In genomic region chr13:55277203-55277602, GRCm38 (mm10) we compare ENCODE assay signal across 28 mouse cellular contexts. TPM values are rescaled to one million over a fixed set of nuclear protein-coding genes. Genes with fewer than 3 reads are reported as not detected.
A peak's percentile ranks its signal among the peaks of the same experiment; 100 is the strongest.
DNase-seq lines count a peak whose midpoint lies in the region; ATAC-seq and TF ChIP-seq lines count a peak whose summit lies in the region.
"Had no signal": no experiment of that assay in that cellular context is flagged by ENCODE, and none has a peak within 500 bp of the region (broad histone marks: within the 10 kb centered on the region; RNA-seq: fewer than 3 reads in every experiment).

No protein-coding gene starts in this region.

- H3K27ac ChIP-seq in gastrocnemius, adult 2 months, result no peak overlapping the region
- no peak overlapping the region for H3K27ac ChIP-seq in CH12.LX (ENCODE audit: insufficient read depth, low read depth)
- H3K27ac ChIP-seq in embryonic facial prominence, embryonic 11.5 days (replicated peaks; ENCODE audit: low read depth, low read length), result no peak overlapping the region
- H3K27ac ChIP-seq in hindbrain, embryonic 12.5 days, result no peak overlapping the region
- H3K27ac ChIP-seq: forebrain, embryonic 13.5 days; hindbrain, embryonic 10.5 days; kidney, embryonic 15.5 days; liver, embryonic 15.5 days; midbrain, embryonic 13.5 days; neural tube, embryonic 13.5 days; stomach, embryonic 15.5 days had no signal

- TF ChIP-seq POLR2A in CH12.LX (IDR thresholded peaks at IDR 0.05; ENCODE audit: low read depth, low read length), result no peak

- H3K79me2 ChIP-seq in CH12.LX (replicated peaks; ENCODE audit: control insufficient read depth, extremely low read depth, insufficient read depth, poor library complexity, severe bottlenecking), result no peaks in the 10 kb centered on the region; the same call in 1 of the 2 replicates

- dilution Hi-C loops in CH12.LX (cut with MboI; ENCODE audit: extremely low pct_ligation_motif_present, extremely low pct_unique_long_range_greater_than_20kb, low sequenced_read_pairs), result no loop called here

- no peak for TF ChIP-seq CTCF in gastrocnemius, adult 2 months (IDR thresholded peaks at IDR 0.05)
- TF ChIP-seq CTCF in CH12.LX (conservative IDR thresholded peaks at IDR 0.05 in 1 of 2, IDR thresholded peaks at IDR 0.05 in 1 of 2; ENCODE audit: low read depth in 2 of 2, low read length in 2 of 2), result no peak

- no peaks in the 10 kb centered on the region; a peak in 1 of 4 replicates for H3K4me1 ChIP-seq in CH12.LX (ENCODE audit: control insufficient read depth in 1 of 2, insufficient read depth in 2 of 2)
- no peaks in the 10 kb centered on the region for H3K4me1 ChIP-seq in embryonic facial prominence, embryonic 11.5 days (ENCODE audit: control insufficient read depth, insufficient read depth, low read length)
- H3K4me1 ChIP-seq in hindbrain, embryonic 12.5 days, result no peaks in the 10 kb centered on the region
- H3K4me1 ChIP-seq: forebrain, embryonic 13.5 days; hindbrain, embryonic 10.5 days; kidney, embryonic 15.5 days; liver, embryonic 15.5 days; midbrain, embryonic 13.5 days; neural tube, embryonic 13.5 days; stomach, embryonic 15.5 days had no signal

- no peak for TF ChIP-seq EP300 in CH12.LX (IDR thresholded peaks at IDR 0.05; ENCODE audit: low read length)

- intact Hi-C loops in gastrocnemius, adult 2 months (cut with DNase I), result no loop called here

- WGBS in embryonic facial prominence, embryonic 11.5 days, result 76% methylated on average over 5 of the region's 5 CpGs
- WGBS in hindbrain, embryonic 12.5 days, result 86% methylated on average over 5 of the region's 5 CpGs

- ATAC-seq in embryonic facial prominence, embryonic 11.5 days (replicated peaks; ENCODE audit: insufficient number of reproducible peaks, low FRiP score, low TSS enrichment, low read depth), result no peak
- no peak for ATAC-seq in hindbrain, embryonic 12.5 days (ENCODE audit: low FRiP score)
- ATAC-seq: forebrain, embryonic 13.5 days; hindbrain, embryonic 16.5 days; midbrain, embryonic 13.5 days; Patski had no signal

- DNase-seq in gastrocnemius, adult 2 months, result peak; percentile 21
- DNase-seq in gastrocnemius, postnatal 10 days, result no peak
- peak; percentile 24 for DNase-seq in CH12.LX (ENCODE audit: extremely low read depth)
- DNase-seq in MN1 (ENCODE audit: low spot score), result peak; percentile 11
- peak; percentile 49 for DNase-seq in embryonic facial prominence, embryonic 11.5 days (ENCODE audit: low spot score)
- DNase-seq in lung, adult 18-20 months, result no peak
- no peak for DNase-seq in adrenal gland, postnatal 25 days
- DNase-seq: adrenal gland, adult 2 months; cerebellum, adult 2 months; cerebellum, postnatal 36 days; heart, postnatal 14 days; kidney, adult 18-20 months; kidney, postnatal 25 days; lung, postnatal 4 days; right cerebral cortex, postnatal 14 days; thymus, postnatal 36 days had no signal

- H3K36me3 ChIP-seq in CH12.LX (replicated peaks in 1 of 2; ENCODE audit: control insufficient read depth in 1 of 2, insufficient read depth in 1 of 2, low read length in 1 of 2), result peaks cover 25 to 41% of the 10 kb centered on the region in 2 experiments
- H3K36me3 ChIP-seq in embryonic facial prominence, embryonic 11.5 days (replicated peaks; ENCODE audit: control insufficient read depth, insufficient read depth, low read depth, low read length), result peaks cover 13% of the 10 kb centered on the region
- peaks cover 59% of the 10 kb centered on the region for H3K36me3 ChIP-seq in hindbrain, embryonic 12.5 days

- TF ChIP-seq RAD21 in CH12.LX (IDR thresholded peaks at IDR 0.05; ENCODE audit: low read depth, low read length), result no peak

- H3K9ac ChIP-seq in CH12.LX (ENCODE audit: insufficient read depth, low read depth), result no peak overlapping the region
- H3K9ac ChIP-seq in embryonic facial prominence, embryonic 11.5 days (replicated peaks; ENCODE audit: low read length), result no peak overlapping the region
- H3K9ac ChIP-seq in hindbrain, embryonic 12.5 days, result no peak overlapping the region
- H3K9ac ChIP-seq: forebrain, embryonic 13.5 days; kidney, embryonic 15.5 days; liver, embryonic 15.5 days; midbrain, embryonic 13.5 days; neural tube, embryonic 13.5 days; stomach, embryonic 15.5 days had no signal

- in situ Hi-C loops in CH12.LX (cut with MboI; ENCODE audit: low pct_ligation_motif_present, low pct_unique_long_range_greater_than_20kb, low sequenced_read_pairs), result no loop called here

- H3K27me3 ChIP-seq in CH12.LX (replicated peaks), result no peaks in the 10 kb centered on the region
- no peaks in the 10 kb centered on the region for H3K27me3 ChIP-seq in embryonic facial prominence, embryonic 11.5 days (ENCODE audit: control insufficient read depth, insufficient read depth, low read length)
- no peaks in the 10 kb centered on the region for H3K27me3 ChIP-seq in hindbrain, embryonic 12.5 days
- H3K27me3 ChIP-seq: forebrain, embryonic 13.5 days; kidney, embryonic 15.5 days; liver, embryonic 15.5 days; megakaryocyte, embryonic 14.5 days; midbrain, embryonic 13.5 days; neural tube, embryonic 13.5 days; Patski; stomach, embryonic 15.5 days had no signal

- H3K9me3 ChIP-seq in CH12.LX (replicated peaks; ENCODE audit: low read length), result no peaks in the 10 kb centered on the region
- no peaks in the 10 kb centered on the region for H3K9me3 ChIP-seq in embryonic facial prominence, embryonic 11.5 days (replicated peaks; ENCODE audit: control insufficient read depth, low read length)
- H3K9me3 ChIP-seq in hindbrain, embryonic 12.5 days (replicated peaks), result no peaks in the 10 kb centered on the region
- H3K9me3 ChIP-seq: forebrain, embryonic 13.5 days; hindbrain, embryonic 10.5 days; kidney, embryonic 15.5 days; liver, embryonic 15.5 days; megakaryocyte, embryonic 14.5 days; midbrain, embryonic 13.5 days; neural tube, embryonic 13.5 days; stomach, embryonic 15.5 days had no signal

- H3K4me2 ChIP-seq in CH12.LX (ENCODE audit: insufficient read depth, low read depth, poor library complexity, severe bottlenecking), result no peak overlapping the region
- H3K4me2 ChIP-seq in embryonic facial prominence, embryonic 11.5 days (ENCODE audit: low read depth, low read length), result no peak overlapping the region
- H3K4me2 ChIP-seq in hindbrain, embryonic 12.5 days (replicated peaks), result no peak overlapping the region
- H3K4me2 ChIP-seq: forebrain, embryonic 13.5 days; kidney, embryonic 15.5 days; liver, embryonic 15.5 days; midbrain, embryonic 13.5 days; neural tube, embryonic 13.5 days; stomach, embryonic 15.5 days had no signal

- H3K4me3 ChIP-seq in gastrocnemius, adult 2 months, result no peak overlapping the region
- peak overlapping the region in 1 of 3 experiments; percentile 17 for H3K4me3 ChIP-seq in CH12.LX (replicated peaks in 1 of 3; ENCODE audit: low read depth in 2 of 3, low read length in 2 of 3, poor library complexity in 1 of 3)
- no peak overlapping the region for H3K4me3 ChIP-seq in embryonic facial prominence, embryonic 11.5 days (ENCODE audit: low read depth, low read length)
- H3K4me3 ChIP-seq in hindbrain, embryonic 12.5 days, result no peak overlapping the region
- H3K4me3 ChIP-seq: forebrain, embryonic 13.5 days; hindbrain, embryonic 10.5 days; kidney, embryonic 15.5 days; liver, embryonic 15.5 days; megakaryocyte, embryonic 14.5 days; midbrain, embryonic 13.5 days; neural tube, embryonic 13.5 days; stomach, embryonic 15.5 days had no signal

TF ChIP-seq in CH12.LX, 34 proteins besides CTCF, POLR2A, EP300 and RAD21 (continues in another document):
- TF ChIP-seq BHLHE40 (IDR thresholded peaks at IDR 0.05; ENCODE audit: low read depth, low read length), result no peak
- TF ChIP-seq ZC3H11A (IDR thresholded peaks at IDR 0.05; ENCODE audit: low read depth, low read length), result no peak
- TF ChIP-seq USF2 (conservative IDR thresholded peaks at IDR 0.05; ENCODE audit: low read depth, low read length), result no peak
- TF ChIP-seq GABPA (IDR thresholded peaks at IDR 0.05; ENCODE audit: insufficient replicate concordance, low read depth, low read length), result no peak
- no peak for TF ChIP-seq CHD1 (IDR thresholded peaks at IDR 0.05; ENCODE audit: low read depth, low read length)
- no peak for TF ChIP-seq ETS1 (conservative IDR thresholded peaks at IDR 0.05; ENCODE audit: low read depth, low read length)
- no peak for TF ChIP-seq TCF12 (IDR thresholded peaks at IDR 0.05; ENCODE audit: low read depth, low read length)
- no peak for TF ChIP-seq MAX (IDR thresholded peaks at IDR 0.05; ENCODE audit: low read length)
- TF ChIP-seq NRF1 (IDR thresholded peaks at IDR 0.05; ENCODE audit: low read depth, low read length), result no peak
- no peak for TF ChIP-seq SMC3 (IDR thresholded peaks at IDR 0.05; ENCODE audit: low read depth, low read length)
- TF ChIP-seq MXI1 (IDR thresholded peaks at IDR 0.05; ENCODE audit: low read depth, low read length), result no peak
- TF ChIP-seq MAZ (IDR thresholded peaks at IDR 0.05; ENCODE audit: low read depth, low read length), result no peak

RNA-seq across cellular contexts. Expression of gene Prelid1, which starts 43.1 kb away (rescaled TPM):
- total RNA-seq in gastrocnemius, adult 2 months (2021), result 10 to 100 TPM; 15.6 to 19.6 TPM
- total RNA-seq in gastrocnemius, postnatal 10 days (2021), result 10 to 100 TPM; 66.3 to 79.2 TPM
- total RNA-seq in CH12.LX (2012; rRNA removed) (253 and 302 TPM in 2 replicates), CH12.LX (2014; rRNA removed) (190 and 205 TPM in 2 replicates)
- 432 and 435 TPM in 2 replicates for polyA plus RNA-seq in CH12.LX (2012; ENCODE audit: insufficient read length, low read depth)
- 405 and 441 TPM in 2 replicates for polyA plus RNA-seq in embryonic facial prominence, embryonic 11.5 days (2014; fragmentation: Nextera tagmentation; extraction: Ambion mirVana)
- 310 and 344 TPM in 2 replicates for polyA plus RNA-seq in hindbrain, embryonic 12.5 days (2016; fragmentation: Nextera tagmentation; extraction: Ambion mirVana)
- 153 and 156 TPM in 2 replicates for total RNA-seq in adrenal gland, postnatal 25 days (2021)

RNA-seq across cellular contexts. Expression of gene Rab24, which starts 44.5 kb away (rescaled TPM):
- total RNA-seq in gastrocnemius, adult 2 months (2021), result 10 to 100 TPM; 29.2 to 33.5 TPM
- total RNA-seq in gastrocnemius, postnatal 10 days (2021), result 10 to 100 TPM; 36.0 to 37.2 TPM
- total RNA-seq in CH12.LX (2012; rRNA removed), result 68.0 and 72.5 TPM in 2 replicates
- total RNA-seq in CH12.LX (2014; rRNA removed), result 44.5 and 45.3 TPM in 2 replicates
- polyA plus RNA-seq in CH12.LX (2012; ENCODE audit: insufficient read length, low read depth), result 41.7 and 56.6 TPM in 2 replicates
- 84.8 and 104 TPM in 2 replicates for polyA plus RNA-seq in embryonic facial prominence, embryonic 11.5 days (2014; fragmentation: Nextera tagmentation; extraction: Ambion mirVana)
- polyA plus RNA-seq in hindbrain, embryonic 12.5 days (2016; fragmentation: Nextera tagmentation; extraction: Ambion mirVana), result 101 and 105 TPM in 2 replicates
- 58.0 and 87.0 TPM in 2 replicates for total RNA-seq in adrenal gland, postnatal 25 days (2021)

RNA-seq across cellular contexts. Expression of gene Mxd3, which starts 52.4 kb away (rescaled TPM):
- not detected for total RNA-seq in gastrocnemius, adult 2 months (2021)
- total RNA-seq in gastrocnemius, postnatal 10 days (2021), result 1 to 10 TPM; 6.2 to 7.8 TPM
- total RNA-seq in CH12.LX (2012; rRNA removed) (7.3 and 10.0 TPM in 2 replicates), CH12.LX (2014; rRNA removed) (4.1 and 7.0 TPM in 2 replicates)
- polyA plus RNA-seq in CH12.LX (2012; ENCODE audit: insufficient read length, low read depth), result 6.9 and 13.5 TPM in 2 replicates
- polyA plus RNA-seq in embryonic facial prominence, embryonic 11.5 days (2014; fragmentation: Nextera tagmentation; extraction: Ambion mirVana), result 24.1 and 27.1 TPM in 2 replicates
- 22.2 and 24.3 TPM in 2 replicates for polyA plus RNA-seq in hindbrain, embryonic 12.5 days (2016; fragmentation: Nextera tagmentation; extraction: Ambion mirVana)
- 5.0 and 8.3 TPM in 2 replicates for total RNA-seq in adrenal gland, postnatal 25 days (2021)
- total RNA-seq: liver, adult 2 months had no signal

Comparison
In these comparisons a context has a peak if more than half of its experiments do, and no peak if none do; other contexts are left out.
1. DNase-seq: peak in gastrocnemius, adult 2 months (single experiment), CH12.LX (single experiment), MN1 (single experiment) and embryonic facial prominence, embryonic 11.5 days (single experiment); none in gastrocnemius, postnatal 10 days (single experiment), lung, adult 18-20 months (0 of 2) and adrenal gland, postnatal 25 days (single experiment).